Mouse (Mus musculus) urinary bladder, postnatal 14 days (tissue): Measurements from ENCODE around the gene Fry.

Experiments used
- DNase-seq: peaks from one replicate; pipeline ENCODE4 v3.0.0; 2021; ENCODE audit warnings: low spot score

Gene Fry

DNA sequence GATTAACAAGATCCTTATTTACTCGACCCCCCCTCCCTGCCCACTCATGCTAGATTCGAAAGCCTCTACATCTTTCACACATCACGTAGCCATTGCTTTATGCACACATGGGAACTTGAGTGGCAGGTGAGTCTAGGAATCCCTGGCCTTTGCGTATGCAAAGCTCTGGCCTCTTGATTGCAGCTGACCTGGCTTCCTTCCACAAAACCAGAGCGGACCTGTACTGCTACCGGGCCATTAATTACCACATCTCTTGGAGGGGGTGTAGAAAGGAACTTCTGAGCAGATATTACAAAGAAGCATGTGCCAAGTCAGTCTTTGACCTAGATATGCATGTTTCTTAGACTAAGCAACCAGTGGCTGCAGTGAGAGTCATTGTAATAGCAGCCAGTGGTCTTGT is 55.4 kb downstream of the Fry start:
- no peak for DNase-seq

DNA sequence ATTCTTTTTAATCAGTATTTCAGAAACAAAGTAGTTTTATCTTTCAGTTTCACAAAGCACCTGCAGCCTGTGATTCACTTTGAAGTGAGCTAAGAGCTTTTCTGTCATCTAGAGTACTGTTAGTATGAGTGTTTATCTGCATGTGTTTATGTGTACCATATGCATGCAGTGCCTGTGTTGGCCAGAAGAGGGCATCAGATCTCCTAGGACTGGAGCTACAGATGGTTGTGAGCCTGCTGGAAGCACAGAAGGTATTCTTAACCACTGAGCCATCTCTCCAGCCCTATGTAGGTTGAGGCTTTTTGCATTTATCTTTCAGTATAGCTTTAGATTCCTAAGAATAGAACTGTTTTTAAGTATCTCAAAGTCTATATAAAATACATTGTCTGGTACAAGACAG is 56.5 kb downstream of the Fry start:
- DNase-seq: no peak

DNA sequence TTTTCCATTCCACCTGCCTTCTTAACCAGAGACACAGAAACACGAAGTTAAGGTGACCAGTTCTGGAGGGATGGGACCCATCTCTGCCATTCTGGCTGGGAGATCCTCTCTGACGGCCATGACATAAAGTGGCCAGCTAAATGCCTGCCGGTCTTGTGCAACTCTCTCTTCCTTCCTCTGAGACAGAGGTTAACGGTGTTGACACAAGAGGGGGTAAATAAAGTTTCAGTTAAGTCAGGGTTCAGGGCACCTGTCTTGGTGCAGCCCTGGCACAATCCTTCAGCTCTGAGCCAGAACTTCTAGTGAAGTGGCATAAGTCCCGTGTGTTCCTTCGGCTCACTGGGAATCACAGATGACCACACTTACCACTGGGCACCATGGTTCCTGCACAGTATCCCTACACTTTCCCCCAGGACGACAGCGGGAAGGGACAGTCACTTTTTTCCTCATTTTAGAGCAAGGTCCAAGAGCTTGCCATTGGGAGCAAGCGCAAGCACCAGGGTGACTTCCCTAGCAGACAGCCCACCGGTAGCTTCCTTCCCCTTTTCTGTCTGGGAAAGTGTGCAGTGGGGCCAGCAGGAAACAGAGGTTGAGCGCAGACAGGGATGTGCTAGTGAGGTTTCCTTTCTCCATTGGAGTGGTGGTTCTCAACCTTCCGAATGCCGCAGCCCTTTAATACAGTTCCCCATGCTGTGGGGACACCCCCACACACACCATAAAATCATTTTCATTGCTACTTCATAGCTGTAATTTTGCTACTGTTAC is 58.0 kb downstream of the Fry start:
- DNase-seq: no peak

DNA sequence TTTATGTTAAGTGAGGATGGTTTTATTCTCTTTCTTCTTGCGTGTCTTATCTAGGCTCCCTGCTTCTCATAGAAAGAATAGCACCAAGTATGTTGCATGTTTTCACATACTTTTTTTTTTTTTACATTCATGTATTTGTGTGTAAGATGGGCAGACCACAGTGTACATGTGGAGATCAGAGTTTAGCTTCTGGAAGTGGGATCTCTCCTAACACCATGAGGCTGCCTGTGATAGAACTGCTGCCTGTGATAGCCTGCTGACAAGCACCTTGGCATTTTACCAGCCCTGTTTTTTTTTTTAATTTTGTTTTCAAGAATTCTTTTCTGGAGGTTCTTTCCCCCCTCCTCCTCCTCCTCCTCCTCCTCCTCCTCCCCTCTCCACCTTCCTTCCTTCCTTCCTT is 59.3 kb downstream of the Fry start:
- DNase-seq: no peak

DNA sequence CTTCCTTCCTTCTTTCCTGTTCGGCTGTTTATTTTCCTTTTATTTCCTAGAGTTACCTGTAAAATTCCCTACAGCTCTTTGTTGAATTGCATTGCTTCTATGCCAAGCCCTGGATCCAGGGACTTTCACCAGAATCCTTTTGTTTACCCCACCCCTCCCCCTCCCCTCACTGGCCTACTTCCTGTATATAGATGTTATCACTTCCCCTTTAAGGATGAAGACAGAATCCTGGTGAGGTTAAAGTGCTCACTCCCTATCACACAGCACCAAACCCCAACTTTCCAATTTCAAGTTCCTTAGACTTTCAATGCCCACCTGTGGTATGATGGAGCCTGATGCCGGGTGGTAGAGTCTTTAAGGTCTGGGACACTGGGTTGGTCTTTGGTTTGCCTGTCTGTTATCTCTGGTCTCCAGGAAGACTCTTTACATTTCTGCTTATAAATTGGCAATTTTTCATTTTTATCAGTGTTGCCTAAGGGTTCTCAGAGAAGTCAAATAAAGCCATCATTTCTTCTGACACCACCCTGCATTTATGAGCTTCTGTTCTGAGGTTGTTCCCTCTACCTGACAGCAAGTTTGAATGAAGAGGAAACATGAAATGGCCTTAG is 59.9 kb downstream of the Fry start:
- DNase-seq: no peak

DNA sequence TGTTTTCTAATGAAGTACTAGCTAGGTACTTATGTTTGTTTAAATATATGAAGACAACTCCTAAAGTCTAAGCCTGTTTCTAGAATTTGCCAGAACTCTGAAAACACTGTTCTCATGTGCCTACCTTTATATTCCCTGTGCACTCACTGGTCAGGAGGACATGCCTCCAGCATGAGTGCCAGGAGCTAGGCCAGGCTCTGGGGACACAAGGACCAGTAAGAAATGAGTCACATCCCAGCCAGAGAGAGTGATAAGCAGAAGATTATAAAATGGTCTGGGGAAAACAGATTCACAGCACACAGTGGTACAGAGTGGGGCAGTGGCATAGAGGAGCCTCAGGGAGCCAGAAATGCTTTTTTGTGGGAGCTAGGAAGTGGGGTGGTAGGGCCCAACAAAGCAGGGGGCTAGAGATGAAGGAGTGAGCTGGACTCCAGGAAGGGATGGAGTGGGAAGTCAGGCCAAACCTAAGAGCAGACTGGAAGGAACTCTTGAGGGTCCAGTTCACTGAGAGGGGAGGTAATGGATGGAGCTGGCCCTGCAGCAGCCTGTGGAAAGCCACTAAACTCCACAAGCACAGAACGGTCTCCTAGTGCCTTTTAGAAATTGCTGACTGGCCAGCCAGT is 62.7 kb downstream of the Fry start:
- no peak for DNase-seq

DNA sequence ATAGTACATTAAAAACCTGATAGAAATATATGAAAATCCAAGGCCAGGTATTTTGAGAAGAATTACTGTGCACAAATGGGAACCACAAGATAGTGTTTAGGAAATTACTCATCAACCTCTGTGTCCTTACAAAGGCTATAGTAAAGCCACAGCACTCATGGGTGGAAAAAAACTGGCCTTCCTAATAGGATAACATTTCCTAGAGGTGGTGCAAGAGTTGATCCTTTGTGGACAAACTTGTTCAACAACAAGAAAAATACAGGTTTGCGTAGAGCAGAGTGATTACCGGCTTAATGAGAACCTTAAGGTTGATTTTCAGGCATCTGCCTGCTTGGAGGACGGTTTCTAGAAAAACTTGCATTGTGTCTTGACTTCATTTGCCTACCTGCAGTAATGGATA is 66.5 kb downstream of the Fry start:
- DNase-seq: no peak

DNA sequence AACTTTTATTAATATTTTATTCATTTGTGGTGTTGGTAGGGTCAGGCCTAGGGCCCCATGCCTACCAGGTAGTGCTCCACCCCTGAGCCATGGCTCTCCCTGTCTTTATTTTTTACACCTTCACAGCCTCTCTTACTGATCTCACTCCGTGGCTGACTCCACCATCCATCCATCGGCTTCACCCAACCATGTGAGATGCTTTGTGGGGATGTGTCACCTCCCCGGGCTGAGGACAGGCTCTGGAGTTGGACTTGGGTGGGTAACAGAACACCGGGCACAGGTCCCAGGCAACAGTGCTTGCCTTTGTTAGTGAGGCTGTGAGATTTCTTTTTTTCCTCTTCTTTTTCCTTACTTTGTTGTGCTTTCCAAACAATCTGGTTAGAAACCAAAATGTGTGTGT is 67.7 kb downstream of the Fry start:
- no peak for DNase-seq

DNA sequence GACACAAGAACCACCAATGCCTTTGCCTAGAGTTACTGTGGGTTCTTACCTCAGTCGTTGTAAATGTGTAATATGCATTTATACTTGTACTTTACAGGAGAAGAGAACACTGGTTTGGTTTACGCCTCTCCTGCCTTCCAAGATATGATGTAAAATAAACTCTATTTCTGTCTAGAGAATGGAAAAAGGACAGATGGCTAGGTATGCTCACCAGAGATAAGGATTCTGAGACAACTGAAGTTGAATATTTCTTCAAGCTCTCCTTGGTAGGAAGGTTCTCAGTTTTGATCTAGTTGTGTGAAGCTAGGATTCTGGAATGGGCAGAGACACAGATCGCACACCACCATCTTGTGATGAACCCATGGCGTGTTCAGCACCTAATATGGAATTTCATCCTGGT is 68.2 kb downstream of the Fry start:
- no peak for DNase-seq

DNA sequence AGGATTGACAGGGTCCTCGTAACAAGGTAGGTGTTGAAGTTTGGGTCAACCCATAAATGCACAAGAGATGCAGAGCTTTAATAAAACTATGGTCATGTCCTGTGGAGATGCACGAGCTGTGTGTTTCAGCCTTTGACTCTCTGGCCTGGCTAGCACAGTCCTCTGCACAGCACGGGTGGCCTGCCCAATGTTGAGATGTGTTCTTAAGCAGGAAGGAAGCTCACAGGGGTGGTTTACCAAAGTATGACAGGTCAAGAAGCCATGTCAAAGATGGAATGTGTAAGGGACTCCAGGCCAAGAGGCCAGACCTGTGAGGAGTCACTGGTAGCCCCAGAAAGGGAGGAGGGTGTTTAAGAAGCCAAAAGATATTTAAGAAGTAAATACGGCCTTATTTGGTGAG is 69.6 kb downstream of the Fry start:
- no peak for DNase-seq

DNA sequence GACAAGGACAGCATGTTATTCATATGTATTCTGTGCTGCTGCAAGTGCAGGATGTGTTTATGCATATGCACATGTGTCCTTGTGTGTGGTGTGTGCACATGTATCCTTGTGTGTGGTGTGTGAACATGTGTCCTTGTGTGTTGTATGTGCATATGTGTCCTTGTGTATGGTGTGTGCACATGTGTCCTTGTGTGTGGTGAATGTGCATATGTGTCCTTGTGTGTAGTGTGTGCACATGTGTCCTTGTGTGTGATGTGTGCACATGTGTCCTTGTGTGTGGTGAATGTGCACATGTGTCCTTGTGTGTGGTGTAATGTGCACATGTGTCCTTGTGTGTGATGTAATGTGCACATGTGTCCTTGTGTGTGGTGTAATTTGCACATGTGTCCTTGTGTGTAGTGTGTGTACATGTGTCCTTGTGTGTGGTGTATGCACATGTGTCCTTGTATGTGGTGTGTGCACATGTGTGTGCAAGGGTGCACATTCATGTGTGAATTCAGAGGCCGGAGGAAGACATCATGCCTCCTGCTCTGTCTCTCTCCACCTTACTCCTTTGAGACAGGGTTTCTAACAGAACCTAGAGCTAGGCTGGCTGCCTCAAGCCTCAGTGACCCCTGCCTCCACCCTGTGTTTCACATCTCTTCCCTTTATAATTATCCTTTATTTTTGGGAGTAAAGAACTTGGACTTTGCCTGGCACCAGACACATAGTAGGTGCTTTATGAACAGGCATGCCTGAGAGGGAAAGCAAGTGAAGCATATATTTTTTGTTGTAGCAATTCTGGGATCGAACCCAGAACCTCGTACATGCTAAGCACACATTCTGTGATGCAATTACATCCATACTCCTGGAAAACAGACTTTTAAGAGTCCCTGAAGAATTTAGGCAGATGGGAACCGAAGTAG is 72.3 kb downstream of the Fry start:
- no peak for DNase-seq

DNA sequence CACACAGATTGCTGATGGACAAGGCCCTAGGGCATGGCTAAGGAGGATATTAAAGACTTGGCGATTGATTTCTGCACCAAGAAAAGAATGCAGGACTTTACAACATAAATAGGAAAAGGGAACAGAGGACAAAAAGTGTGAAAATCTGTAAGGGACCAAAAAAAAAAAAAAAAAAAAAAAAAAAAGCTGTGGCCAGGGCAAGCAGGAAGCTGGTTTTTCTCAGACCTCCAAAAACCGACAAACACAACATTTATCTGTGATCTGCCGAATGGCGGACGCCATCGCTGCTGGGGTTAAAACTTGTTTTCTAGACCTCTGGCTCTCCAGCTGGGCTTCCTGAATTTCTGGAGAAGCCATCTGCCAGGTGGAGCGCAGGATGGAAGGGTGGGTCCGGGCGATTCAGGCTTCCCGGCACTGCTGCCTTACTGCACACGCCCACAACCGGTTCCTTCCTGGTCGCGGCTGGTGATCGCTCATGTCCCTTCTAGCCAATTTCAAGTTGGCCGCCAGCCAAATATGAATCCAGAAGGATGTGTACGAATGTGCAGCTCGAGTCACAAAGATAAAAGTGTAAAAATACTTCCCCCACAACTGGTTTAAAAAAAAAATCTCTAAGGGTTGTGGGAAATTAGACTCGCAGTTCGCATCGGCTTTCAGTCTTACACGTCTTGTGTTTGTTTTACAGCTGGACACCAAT is 77.2 kb downstream of the Fry start:
- peak; percentile 83 for DNase-seq

DNA sequence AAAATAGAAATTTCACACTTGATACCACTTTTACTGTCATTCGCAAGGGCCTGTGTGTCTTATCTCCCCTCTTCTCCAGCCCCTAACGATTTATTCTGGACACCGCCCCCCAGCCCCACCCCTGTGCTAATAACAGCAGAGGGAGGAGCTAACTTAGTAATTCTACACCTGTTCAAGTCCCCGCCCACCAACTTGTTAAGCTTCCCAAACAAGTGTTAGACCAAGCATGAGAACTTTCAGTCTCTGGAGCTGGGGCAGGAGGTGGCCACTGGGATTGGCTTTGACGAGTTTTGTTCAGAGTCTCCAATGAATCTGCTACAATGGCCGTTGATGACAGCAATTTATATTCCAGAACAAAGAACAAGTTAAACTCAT is 77.8 kb downstream of the Fry start:
- peak; percentile 79 for DNase-seq

DNA sequence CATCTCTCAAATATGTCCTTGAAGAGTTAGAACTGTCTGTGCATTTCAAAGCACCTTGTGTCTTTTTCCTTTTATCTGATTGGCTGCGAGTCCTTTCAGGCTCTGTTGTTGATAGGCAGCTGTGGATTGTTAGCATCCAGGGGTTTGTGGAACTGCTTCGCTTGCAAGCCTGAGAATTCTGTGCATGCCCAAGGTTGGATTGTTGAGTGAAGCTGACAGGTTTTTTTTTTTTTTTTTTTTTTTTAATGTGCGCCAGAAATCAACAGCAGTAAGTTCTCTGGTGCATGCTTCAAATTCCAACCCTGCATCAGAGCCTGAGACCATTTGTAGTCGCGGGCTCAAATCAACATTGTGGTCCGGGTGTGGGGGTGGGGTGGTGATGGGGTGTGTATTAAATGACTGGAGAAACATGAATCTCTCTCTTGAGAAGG is 78.5 kb downstream of the Fry start:
- no peak for DNase-seq

DNA sequence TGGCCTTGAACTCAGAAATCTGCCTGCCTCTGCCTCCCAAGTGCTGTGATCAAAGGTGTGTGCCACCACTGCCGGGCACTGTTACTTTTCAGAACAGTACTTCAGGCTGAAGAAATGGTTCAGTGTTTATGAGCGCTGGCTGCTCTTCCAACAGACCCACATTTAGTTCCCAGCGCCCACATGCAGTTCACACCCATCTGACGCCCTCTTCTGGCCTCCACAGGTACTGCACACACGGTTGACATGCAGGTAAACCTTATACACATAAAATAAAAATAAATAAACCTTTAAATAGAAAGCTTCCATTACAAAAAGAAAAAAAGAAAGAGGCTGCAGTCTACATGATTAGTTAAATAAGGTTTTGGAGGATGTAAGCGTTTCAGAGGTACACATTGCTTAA is 88.3 kb downstream of the Fry start:
- no peak for DNase-seq

DNA sequence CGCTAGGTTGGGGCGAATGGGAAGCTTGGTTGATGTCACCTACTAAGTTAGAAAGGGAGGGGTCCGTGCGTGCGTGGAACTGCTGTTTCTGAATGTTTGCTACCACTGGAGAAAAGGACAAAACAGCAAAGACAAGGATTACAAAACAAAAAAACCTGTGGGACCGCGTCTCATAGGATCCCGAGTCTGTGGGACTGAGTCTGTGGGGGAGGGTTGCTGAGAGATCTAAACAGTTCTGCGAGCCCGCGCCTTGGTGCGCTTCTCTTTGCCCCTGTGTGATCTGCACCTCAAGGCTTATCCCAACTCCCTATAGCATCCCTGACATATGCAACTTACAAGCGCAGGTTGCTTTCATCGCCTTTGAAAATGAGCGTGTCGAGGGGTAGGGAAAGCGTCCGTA is 89.2 kb downstream of the Fry start:
- DNase-seq: no peak

DNA sequence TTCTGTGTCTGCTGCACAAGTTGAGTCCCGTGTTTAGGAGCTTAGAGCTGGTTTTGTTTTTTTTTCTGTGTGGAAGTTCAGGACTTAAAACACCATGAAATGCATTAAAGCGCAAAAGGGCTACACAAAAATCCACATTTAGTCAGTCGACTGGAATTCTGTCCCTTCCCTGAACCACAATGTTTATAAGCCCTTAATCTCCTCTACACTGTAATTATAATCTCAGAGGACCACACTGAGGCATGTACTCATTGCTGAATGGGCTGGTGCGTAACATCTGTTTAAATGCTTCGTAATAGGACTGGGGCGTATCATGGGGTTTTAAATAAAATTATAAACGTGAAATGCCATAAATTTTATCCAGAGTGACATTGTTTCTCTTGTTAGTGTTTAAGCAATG is 89.6 kb downstream of the Fry start:
- DNase-seq: no peak

DNA sequence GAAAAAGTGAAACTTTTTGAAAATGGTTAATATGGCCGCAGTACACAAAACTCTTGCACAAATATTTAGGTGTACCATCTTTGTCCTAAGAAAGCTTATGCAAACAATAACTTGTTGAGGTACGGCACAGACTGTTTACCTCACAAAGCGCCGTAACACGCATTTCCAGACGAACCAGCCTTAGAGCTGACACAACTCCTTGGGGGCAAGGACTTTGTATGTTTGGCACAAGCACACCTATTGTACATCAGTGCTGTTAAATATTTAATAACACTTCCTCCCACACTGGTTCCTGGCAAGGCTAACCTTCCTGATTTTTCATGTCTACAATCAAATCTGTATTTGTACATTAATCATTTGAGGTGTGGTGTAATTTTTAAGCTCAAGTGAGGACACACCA is 95.6 kb downstream of the Fry start:
- peak; percentile 64 for DNase-seq

DNA sequence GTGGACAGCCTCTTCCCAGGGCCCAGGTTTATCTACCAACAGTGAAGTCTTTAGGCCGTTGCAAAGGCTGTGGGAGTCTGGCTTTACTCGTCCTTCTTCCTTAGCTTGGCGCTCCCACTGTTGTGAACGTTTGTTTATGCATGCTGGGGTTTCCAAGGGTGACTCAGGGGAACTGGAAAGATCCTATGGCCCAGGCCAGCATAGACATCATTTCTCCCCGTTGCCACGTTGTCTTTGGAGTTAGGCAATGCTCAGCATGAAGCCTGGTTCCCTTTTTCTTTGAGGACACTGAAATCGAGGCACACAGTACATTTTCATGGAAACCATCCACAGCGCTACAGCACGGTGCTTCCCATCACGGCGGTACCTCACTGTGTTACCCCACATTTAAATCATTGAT is 97.6 kb downstream of the Fry start:
- peak; percentile 43 for DNase-seq

DNA sequence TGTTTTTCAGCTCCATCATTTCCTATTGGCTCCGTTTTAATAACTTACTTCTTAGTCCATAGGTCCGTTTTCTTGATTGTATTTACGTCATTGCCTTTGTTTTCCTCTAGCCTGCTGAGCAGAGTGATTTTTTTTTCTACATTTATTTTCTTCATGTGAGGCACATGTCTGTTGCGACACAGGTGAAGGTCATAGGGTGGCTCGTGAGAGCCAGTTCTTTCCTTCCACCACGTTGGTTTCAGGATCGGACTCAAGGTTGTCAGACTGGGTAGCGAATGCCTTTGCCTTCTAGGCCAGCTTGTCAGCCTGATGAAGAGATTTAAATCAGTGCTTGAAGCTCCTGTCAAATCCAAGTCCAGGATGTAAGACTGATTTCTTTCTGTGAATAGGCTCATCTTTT is 101.0 kb downstream of the Fry start:
- DNase-seq: no peak

DNA sequence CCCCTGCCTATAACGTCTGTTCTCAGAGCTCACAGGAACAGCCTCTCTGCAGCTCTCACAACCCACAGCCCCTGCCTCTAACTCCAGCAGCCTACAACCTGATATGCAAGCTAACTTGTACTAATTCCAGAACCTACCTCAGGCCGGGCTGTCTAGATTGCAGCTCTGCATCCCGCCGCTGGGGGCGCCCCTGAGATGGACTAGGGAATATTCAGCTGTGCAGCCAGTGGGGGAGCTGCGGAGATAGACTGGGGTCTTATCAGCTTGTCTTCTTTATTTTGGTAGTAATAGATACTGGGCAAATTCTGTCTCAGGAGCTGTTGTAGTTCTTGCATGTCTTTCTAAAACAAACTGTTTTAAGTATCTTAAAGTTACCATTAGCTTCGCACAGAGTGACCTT is 101.9 kb downstream of the Fry start:
- DNase-seq: no peak

DNA sequence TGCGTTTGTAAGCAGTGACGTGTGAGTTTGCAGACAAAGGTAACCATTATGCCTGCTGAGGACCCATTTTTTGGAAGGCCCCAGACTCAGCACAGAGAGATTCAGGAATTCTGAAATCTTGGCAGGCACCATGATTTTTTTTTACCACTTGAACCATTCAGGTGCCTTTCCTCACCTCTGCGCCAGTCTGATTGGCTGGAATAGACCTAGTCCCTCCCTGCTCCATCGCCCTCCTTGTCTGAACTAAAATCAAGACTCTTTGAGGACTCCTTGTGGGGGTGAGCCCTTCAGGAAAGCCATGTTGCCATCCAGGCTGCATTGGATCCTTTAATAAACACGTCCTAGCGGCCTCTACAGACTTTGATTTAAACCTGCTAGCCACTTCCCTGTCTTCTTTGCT is 103.4 kb downstream of the Fry start:
- DNase-seq: no peak
